Mouse (Mus musculus) heart, postnatal 0 days (tissue): ENCODE measurements around the gene Kcnf1.

Experiments
- CTCF ChIP-seq: IDR thresholded peaks from 2 replicates; pipeline ENCODE4 v1.5.1; 2016; ENCODE audit warnings: antibody characterized with exemption, control low read depth, low read depth
- EP300 ChIP-seq: IDR thresholded peaks from 2 replicates; pipeline ENCODE4 v1.6.1; 2016; ENCODE audit warnings: antibody characterized with exemption, low read depth

GRCm38 (mm10) chr12:17176041-17176756 is 489 bp downstream of the Kcnf1 start:
- TF ChIP-seq CTCF (peak; percentile 35), EP300 (no peak)
